In the genomic region with DNA sequence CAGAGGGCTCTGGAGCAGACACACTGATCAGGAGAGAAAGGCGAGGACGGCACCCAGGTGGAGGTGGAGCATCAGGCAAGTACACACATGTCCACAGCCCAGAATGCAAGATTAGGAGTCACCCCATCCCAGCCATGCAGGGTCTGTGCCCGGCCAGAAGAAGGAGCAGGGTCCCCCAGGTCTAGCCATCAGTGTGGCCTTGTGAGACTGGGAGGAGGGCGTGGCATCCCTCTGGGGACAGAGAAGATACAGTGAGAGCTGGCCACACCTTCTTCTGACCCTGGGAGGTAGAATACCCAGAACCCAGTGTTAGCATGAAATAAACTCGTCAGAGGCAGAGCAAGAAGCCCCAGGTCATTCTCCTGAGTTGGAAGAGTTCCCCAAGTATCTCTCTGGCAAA, we compare ENCODE assay signal across 17 mouse cellular contexts. TPM values are rescaled to one million over a fixed set of nuclear protein-coding genes. Genes with fewer than 3 reads are reported as not detected.
"Had no signal": no experiment of that assay in that cellular context is flagged by ENCODE, and none has a peak within 500 bp of the region (broad histone marks: within the 10 kb centered on the region; RNA-seq: fewer than 3 reads in every experiment).

No protein-coding gene starts in this region.

- DNase-seq: kidney, adult 9 months; kidney, postnatal 10 days; lung, adult 2 months; lung, postnatal 36 days; midbrain, embryonic 14.5 days; retina, postnatal 1 day; right cerebral cortex, postnatal 4 days; spleen, adult 18-20 months; thymus, postnatal 36 days had no signal

- H3K9ac ChIP-seq: liver, embryonic 15.5 days; neural tube, embryonic 13.5 days; stomach, embryonic 15.5 days had no signal

- H3K4me3 ChIP-seq: left cerebral cortex, adult 2 months; limb, embryonic 10.5 days; liver, embryonic 15.5 days; neural tube, embryonic 13.5 days; stomach, embryonic 15.5 days had no signal

- H3K4me2 ChIP-seq: liver, embryonic 11.5 days; liver, embryonic 15.5 days; neural tube, embryonic 13.5 days; stomach, embryonic 15.5 days had no signal

- H3K9me3 ChIP-seq: limb, embryonic 10.5 days; liver, embryonic 15.5 days; neural tube, embryonic 13.5 days; stomach, embryonic 15.5 days had no signal

- ATAC-seq: lung, postnatal 0 days had no signal

- H3K27me3 ChIP-seq: liver, embryonic 15.5 days; neural tube, embryonic 13.5 days; stomach, embryonic 15.5 days had no signal

- H3K4me1 ChIP-seq: limb, embryonic 10.5 days; liver, embryonic 15.5 days; neural tube, embryonic 13.5 days; stomach, embryonic 15.5 days had no signal

- H3K27ac ChIP-seq: left cerebral cortex, adult 2 months; liver, embryonic 15.5 days; neural tube, embryonic 13.5 days; stomach, embryonic 15.5 days had no signal

RNA-seq across cellular contexts. Expression of a gene that starts 21.4 kb away (rescaled TPM):
- total RNA-seq: megakaryocyte progenitor cell, adult 5-6 weeks had no signal
- polyA plus RNA-seq: midbrain, embryonic 14.5 days had no signal
